In the genomic region with DNA sequence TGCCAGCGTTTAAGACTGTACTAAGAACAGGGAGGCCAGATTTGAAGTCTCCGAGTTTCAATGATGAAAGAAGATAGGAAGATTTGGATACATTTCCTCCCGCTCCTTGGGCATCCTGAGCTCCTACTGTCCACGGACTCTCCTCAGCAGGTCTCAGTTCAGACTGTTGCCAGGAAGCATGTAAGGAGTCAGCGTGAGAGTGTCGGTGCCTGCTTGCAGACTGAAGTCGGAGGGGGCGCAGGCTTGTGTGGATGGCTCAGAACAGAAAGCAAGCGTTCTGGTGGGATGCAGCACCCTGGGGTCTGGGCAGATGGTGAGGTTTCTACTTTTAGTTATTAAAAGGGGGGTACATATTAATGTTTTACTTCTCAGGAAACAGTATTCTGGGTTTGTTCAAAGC, we compare ENCODE assay signal across 9 mouse cellular contexts. TPM values are rescaled to one million over a fixed set of nuclear protein-coding genes. Genes with fewer than 3 reads are reported as not detected.
A peak's percentile ranks its signal among the peaks of the same experiment; 100 is the strongest.
DNase-seq lines count a peak whose midpoint lies in the region; ATAC-seq and TF ChIP-seq lines count a peak whose summit lies in the region.
"Had no signal": no experiment of that assay in that cellular context is flagged by ENCODE, and none has a peak within 500 bp of the region (broad histone marks: within the 10 kb centered on the region; RNA-seq: fewer than 3 reads in every experiment).

No protein-coding gene starts in this region.

- no peak for ATAC-seq in hindbrain, postnatal 0 days
- no peak for ATAC-seq in hindbrain, embryonic 11.5 days (ENCODE audit: low FRiP score)
- no peak for ATAC-seq in liver, embryonic 12.5 days
- ATAC-seq in monocyte, adult 5-6 weeks (replicated peaks; ENCODE audit: insufficient number of reproducible peaks, low FRiP score, low TSS enrichment, poor library complexity, severe bottlenecking): no peak

- no peak overlapping the region for H3K27ac ChIP-seq in hindbrain, postnatal 0 days
- H3K27ac ChIP-seq in hindbrain, embryonic 11.5 days (ENCODE audit: low read depth, low read length): no peak overlapping the region
- no peak overlapping the region for H3K27ac ChIP-seq in bone marrow macrophage, adult 2 months (ENCODE audit: insufficient read depth, low read depth, low read length)
- no peak overlapping the region for H3K27ac ChIP-seq in liver, embryonic 12.5 days
- H3K27ac ChIP-seq: left cerebral cortex, adult 2 months had no signal

- TF ChIP-seq CTCF in hindbrain, postnatal 0 days (IDR thresholded peaks at IDR 0.05; ENCODE audit: low read depth): peak; percentile 25; the same call in 1 of the 2 replicates
- no peak for TF ChIP-seq CTCF in bone marrow macrophage, adult 2 months (IDR thresholded peaks at IDR 0.05; ENCODE audit: low read depth, low read length)

- no peak overlapping the region for H3K9ac ChIP-seq in hindbrain, postnatal 0 days (replicated peaks; ENCODE audit: low read length)
- H3K9ac ChIP-seq in hindbrain, embryonic 11.5 days (ENCODE audit: low read depth, low read length): no peak overlapping the region
- H3K9ac ChIP-seq in liver, embryonic 12.5 days: no peak overlapping the region

- no peaks in the 10 kb centered on the region for H3K36me3 ChIP-seq in hindbrain, postnatal 0 days (ENCODE audit: insufficient read depth, low read length)
- H3K36me3 ChIP-seq in hindbrain, embryonic 11.5 days (ENCODE audit: control insufficient read depth, insufficient read depth, low read length): no peaks in the 10 kb centered on the region
- no peaks in the 10 kb centered on the region for H3K36me3 ChIP-seq in liver, embryonic 12.5 days

- DNase-seq in hindbrain, postnatal 0 days (ENCODE audit: low spot score): peak; percentile 32
- no peak for DNase-seq in hindbrain, embryonic 11.5 days (ENCODE audit: low spot score)
- peak; percentile 40 for DNase-seq in CD4-positive, CD25-positive, alpha-beta regulatory T cell, adult 2 months (ENCODE audit: low read depth, low spot score)
- no peak for DNase-seq in embryo, embryonic 9.5 days (ENCODE audit: extremely low spot score)
- DNase-seq: right cerebral cortex, adult 18-20 months had no signal

- peaks cover 5% of the 10 kb centered on the region; the same call in 1 of the 2 replicates for H3K4me1 ChIP-seq in hindbrain, postnatal 0 days (ENCODE audit: insufficient read depth, low read length)
- no peaks in the 10 kb centered on the region for H3K4me1 ChIP-seq in hindbrain, embryonic 11.5 days (replicated peaks; ENCODE audit: control insufficient read depth, insufficient read depth, low read length)
- H3K4me1 ChIP-seq in bone marrow macrophage, adult 2 months (ENCODE audit: control insufficient read depth, insufficient read depth, low read length): no peaks in the 10 kb centered on the region
- no peaks in the 10 kb centered on the region for H3K4me1 ChIP-seq in liver, embryonic 12.5 days

- H3K4me3 ChIP-seq in hindbrain, postnatal 0 days (ENCODE audit: low read length): peak overlapping the region; percentile 17; the same call in 1 of the 2 replicates
- H3K4me3 ChIP-seq in hindbrain, embryonic 11.5 days (ENCODE audit: low read depth, low read length): no peak overlapping the region
- H3K4me3 ChIP-seq in bone marrow macrophage, adult 2 months (ENCODE audit: insufficient read depth, low read length): peak overlapping the region; percentile 50
- H3K4me3 ChIP-seq in liver, embryonic 12.5 days: peak overlapping the region; percentile 18; the same call in 1 of the 2 replicates
- H3K4me3 ChIP-seq: left cerebral cortex, adult 2 months had no signal

- peak overlapping the region; percentile 40 for H3K4me2 ChIP-seq in hindbrain, postnatal 0 days (ENCODE audit: low read depth, low read length)
- H3K4me2 ChIP-seq in hindbrain, embryonic 11.5 days (replicated peaks; ENCODE audit: low read depth, low read length): no peak overlapping the region
- H3K4me2 ChIP-seq in liver, embryonic 12.5 days: peak overlapping the region; percentile 26

- no peak for TF ChIP-seq POLR2A in bone marrow macrophage, adult 2 months (IDR thresholded peaks at IDR 0.05; ENCODE audit: borderline replicate concordance, low read depth, low read length)

- 25% methylated on average over 9 of the region's 9 CpGs for WGBS in hindbrain, postnatal 0 days
- 49% methylated on average over 9 of the region's 9 CpGs for WGBS in hindbrain, embryonic 11.5 days
- WGBS in liver, embryonic 12.5 days (ENCODE audit: insufficient replicate concordance): 34% methylated on average over 9 of the region's 9 CpGs

- no peaks in the 10 kb centered on the region for H3K27me3 ChIP-seq in hindbrain, postnatal 0 days (ENCODE audit: insufficient read depth, low read length)
- H3K27me3 ChIP-seq in hindbrain, embryonic 11.5 days (ENCODE audit: control insufficient read depth, insufficient read depth, low read length): no peaks in the 10 kb centered on the region
- no peaks in the 10 kb centered on the region; the same call in 1 of the 2 replicates for H3K27me3 ChIP-seq in liver, embryonic 12.5 days (replicated peaks)

- H3K9me3 ChIP-seq in hindbrain, postnatal 0 days (ENCODE audit: low read length): no peaks in the 10 kb centered on the region
- H3K9me3 ChIP-seq in hindbrain, embryonic 11.5 days (ENCODE audit: control insufficient read depth, low read length): no peaks in the 10 kb centered on the region
- H3K9me3 ChIP-seq in liver, embryonic 12.5 days (replicated peaks): no peaks in the 10 kb centered on the region

RNA-seq across cellular contexts. Expression of a gene that starts 24.6 kb away (rescaled TPM):
- 16.2 and 19.4 TPM in 2 replicates for total RNA-seq in hindbrain, postnatal 0 days (2014; rRNA removed)
- polyA plus RNA-seq in hindbrain, postnatal 0 days (2015; fragmentation: Nextera tagmentation; extraction: Ambion mirVana): 8.6 and 8.9 TPM in 2 replicates
- 0.11 TPM in 1 of 2 replicates, not detected in the other for polyA plus RNA-seq in hindbrain, embryonic 11.5 days (2014; fragmentation: Nextera tagmentation; extraction: Ambion mirVana)
- not detected in 2 replicates for polyA plus RNA-seq in bone marrow macrophage, adult 2 months (2012; ENCODE audit: insufficient read depth, insufficient read length, missing spikeins)
- polyA plus RNA-seq in liver, embryonic 12.5 days (2016; fragmentation: Nextera tagmentation; extraction: Ambion mirVana): not detected in 2 replicates
- 47.6 to 167 TPM (median 48.0 TPM) in 3 replicates for total RNA-seq in monocyte, adult 5-6 weeks (2017)

RNA-seq across cellular contexts. Expression of a gene that starts 52.6 kb away (rescaled TPM):
- total RNA-seq in hindbrain, postnatal 0 days (2014; rRNA removed): 34.1 and 36.8 TPM in 2 replicates
- 25.8 and 27.2 TPM in 2 replicates for polyA plus RNA-seq in hindbrain, postnatal 0 days (2015; fragmentation: Nextera tagmentation; extraction: Ambion mirVana)
- polyA plus RNA-seq in hindbrain, embryonic 11.5 days (2014; fragmentation: Nextera tagmentation; extraction: Ambion mirVana): 51.5 and 64.8 TPM in 2 replicates
- 46.5 and 52.2 TPM in 2 replicates for polyA plus RNA-seq in bone marrow macrophage, adult 2 months (2012; ENCODE audit: insufficient read depth, insufficient read length, missing spikeins)
- 27.5 and 28.2 TPM in 2 replicates for polyA plus RNA-seq in liver, embryonic 12.5 days (2016; fragmentation: Nextera tagmentation; extraction: Ambion mirVana)
- 97.5 to 187 TPM (median 99.7 TPM) in 3 replicates for total RNA-seq in monocyte, adult 5-6 weeks (2017)

Comparison
In these comparisons a context has a peak if more than half of its experiments do, and no peak if none do; other contexts are left out.
1. DNase-seq: peak in hindbrain, postnatal 0 days (single experiment) and CD4-positive, CD25-positive, alpha-beta regulatory T cell, adult 2 months (single experiment); none in hindbrain, embryonic 11.5 days (single experiment) and embryo, embryonic 9.5 days (single experiment).